Mouse (Mus musculus): Measurements from ENCODE around the gene Ecm1.

DNA sequence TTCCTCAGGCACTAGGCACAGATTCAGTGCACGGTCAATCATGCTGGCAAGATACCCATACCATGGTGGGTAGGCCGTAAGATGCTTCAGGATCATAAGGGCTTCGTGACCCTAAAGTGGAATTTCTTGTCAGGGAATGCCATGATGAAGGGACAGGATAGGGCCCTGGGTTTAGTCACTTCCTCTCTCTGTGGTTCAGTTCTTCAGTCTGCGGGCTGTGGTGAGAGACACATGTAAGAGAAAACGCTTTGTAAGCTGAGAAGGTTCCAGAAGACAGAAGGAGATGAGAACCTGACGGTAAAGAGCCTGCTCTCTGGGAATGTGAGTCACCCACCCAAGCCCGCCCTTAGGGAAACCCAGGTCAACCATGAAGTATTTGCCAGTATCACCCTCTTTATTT, 31.9 kb downstream of the Ecm1 start:
- TF ChIP-seq CTCF (IDR thresholded peaks at IDR 0.05), result no peak
- no peak for TF ChIP-seq POLR2A (IDR thresholded peaks at IDR 0.05; ENCODE audit: insufficient read depth, low read depth, low read length)

Measured in heart, adult 2 months (tissue).